Mouse (Mus musculus): ENCODE measurements around the gene Trim65. TPM values are rescaled to one million over a fixed set of nuclear protein-coding genes. Genes with fewer than 3 reads are reported as not detected.

Trim65 gene
- total RNA-seq, 2 experiments from 2014 or later, result 5.4 to 6.3 TPM

DNA sequence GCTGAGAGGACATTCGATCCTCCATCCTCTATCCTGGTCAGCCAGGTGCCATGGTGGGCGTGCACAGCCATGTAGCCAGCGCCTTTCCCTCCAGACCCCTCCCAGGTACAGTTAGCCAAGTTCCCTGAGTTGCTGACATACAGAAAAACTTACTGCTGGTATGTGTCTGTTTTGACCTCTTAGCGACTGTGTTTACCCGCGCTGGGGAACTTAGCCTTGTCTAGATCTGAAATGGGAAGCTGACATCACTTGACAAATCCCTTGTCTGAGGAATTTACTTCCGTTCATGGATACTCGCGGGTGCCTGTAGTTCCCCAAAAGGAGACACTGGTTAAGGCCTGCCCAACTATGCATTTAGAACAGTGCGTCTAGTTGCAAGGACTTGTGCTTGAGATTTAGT lies 20.4 kb downstream of the Trim65 start:
- intact Hi-C loops (cut with DNase I), result loop anchor here (1.0 to 2.0 kb wide), 2 partner anchors 20 to 23 kb away; partner anchors contain the start of gene Trim65
- no peak for DNase-seq

DNA sequence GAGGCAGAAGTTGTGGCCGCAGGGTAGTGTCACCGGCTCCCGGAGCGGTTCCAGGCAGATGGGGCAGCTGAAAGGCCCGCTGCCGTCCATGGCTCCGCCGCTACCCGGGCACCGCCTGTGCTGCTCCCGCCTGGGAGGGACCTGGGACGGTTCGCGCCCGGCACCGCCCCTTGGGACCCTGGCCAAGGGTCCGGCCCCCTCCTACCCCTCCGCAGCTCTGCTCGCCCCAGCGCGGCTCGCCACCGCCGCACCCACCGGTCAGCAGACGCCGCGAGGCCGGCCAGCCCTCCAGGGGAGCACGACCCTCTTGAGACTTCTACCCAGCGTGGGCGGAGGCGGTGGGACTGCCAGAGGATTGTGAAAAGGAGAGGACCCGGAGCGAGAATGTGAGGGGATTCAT lies 20.8 kb downstream of the Trim65 start:
- peak; percentile 89 to 91 for DNase-seq
- intact Hi-C loops (cut with DNase I), result loop anchor here (1.0 to 2.0 kb wide), 2 partner anchors 21 to 23 kb away; partner anchors contain the start of gene Trim65

DNA sequence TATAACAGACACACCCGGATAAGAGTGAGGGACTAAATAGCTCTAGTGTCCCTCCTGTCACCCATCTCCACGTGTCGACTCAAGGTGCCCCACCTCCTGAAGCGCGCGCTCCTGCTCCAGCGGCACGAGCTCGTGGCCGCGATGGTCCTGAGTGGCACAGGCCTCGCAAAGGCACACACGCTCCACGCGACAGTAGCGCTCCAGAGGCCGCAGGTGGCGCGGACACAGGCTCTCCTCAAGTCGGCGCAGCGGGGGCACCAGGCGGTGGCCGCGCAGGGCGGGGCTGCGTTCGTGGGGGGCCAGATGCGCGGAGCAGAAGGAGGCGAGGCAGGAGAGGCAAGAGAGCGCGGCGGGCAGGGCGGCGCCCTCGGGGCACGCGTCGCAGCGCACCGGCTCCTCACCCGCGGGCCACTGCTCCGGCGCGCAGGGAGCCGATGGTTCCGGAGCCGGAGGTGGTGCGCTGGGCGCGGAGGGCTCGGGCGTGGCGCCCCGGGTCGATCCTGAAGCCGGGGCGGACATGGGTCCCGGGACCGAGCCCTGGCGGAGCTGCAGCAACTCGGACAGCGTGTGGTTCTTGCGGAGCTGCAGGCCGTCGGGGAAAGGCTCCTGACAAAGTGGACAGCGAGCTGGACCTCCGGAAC lies 21.4 kb downstream of the Trim65 start:
- DNase-seq, result peak; percentile 54 to 58
- intact Hi-C loops (cut with DNase I), result loop anchor here (1.0 to 2.0 kb wide), 2 partner anchors 21 to 22 kb away; partner anchors contain the start of gene Trim65

DNA sequence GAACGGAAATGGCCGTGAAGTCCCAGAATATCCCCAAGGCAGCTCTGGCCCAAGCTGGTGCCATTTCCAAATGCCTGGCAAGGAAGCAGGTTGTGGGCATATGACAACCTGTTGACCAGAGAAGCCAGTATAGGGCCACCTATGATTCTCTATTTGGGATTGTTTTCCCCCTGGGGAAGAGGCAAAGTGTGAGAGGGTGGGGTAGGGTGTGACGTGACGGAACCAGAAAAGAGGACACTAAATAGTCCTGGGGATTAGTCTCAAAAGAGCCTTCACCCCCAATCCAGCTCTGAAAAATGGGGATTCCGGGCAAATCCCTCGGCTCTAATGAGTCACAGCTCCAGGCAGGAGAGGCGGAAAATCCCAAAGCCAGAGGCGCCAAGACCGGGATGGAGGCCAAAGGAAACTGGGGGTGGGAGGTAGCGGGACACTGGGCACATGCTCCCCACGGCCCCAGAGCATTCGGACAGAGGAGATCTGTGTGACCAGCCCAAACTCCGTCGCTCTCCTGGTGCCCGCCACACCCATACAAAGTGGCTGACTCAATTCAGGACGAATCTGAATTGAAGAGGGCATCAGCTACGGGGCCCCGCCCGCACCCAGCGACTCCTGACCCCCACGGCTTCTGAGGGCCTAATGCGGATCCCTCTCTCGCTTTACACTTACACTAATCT lies 22.3 kb downstream of the Trim65 start:
- intact Hi-C loops (cut with DNase I), result no loop called here
- peak; percentile 85 to 87 for DNase-seq

DNA sequence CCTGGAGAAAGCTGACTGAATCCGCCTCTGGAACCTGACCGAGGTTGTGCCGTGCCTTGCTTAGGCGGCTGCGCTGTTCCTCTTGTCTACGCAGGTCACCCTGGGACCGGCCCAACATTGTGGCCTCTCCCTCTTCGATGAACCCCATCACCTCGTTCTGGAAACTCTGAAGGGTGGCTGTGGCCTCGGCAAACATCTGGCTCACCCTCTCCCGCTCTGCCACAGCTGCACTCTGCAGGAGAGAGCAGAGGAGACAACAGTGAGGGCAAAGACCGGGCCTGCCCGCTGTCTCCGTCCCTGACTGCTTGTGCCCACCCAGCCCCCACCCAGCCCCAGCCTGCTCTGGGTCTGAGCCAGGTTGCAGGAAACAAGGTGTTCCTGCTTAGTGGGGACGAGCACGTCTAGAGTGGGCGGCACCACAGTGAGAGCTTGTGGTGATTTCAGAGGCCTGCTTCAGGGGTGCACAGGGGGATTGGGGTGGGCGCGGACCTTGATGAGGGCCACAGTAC lies 23.1 kb downstream of the Trim65 start:
- intact Hi-C loops (cut with DNase I), result no loop called here
- DNase-seq, result no peak

DNA sequence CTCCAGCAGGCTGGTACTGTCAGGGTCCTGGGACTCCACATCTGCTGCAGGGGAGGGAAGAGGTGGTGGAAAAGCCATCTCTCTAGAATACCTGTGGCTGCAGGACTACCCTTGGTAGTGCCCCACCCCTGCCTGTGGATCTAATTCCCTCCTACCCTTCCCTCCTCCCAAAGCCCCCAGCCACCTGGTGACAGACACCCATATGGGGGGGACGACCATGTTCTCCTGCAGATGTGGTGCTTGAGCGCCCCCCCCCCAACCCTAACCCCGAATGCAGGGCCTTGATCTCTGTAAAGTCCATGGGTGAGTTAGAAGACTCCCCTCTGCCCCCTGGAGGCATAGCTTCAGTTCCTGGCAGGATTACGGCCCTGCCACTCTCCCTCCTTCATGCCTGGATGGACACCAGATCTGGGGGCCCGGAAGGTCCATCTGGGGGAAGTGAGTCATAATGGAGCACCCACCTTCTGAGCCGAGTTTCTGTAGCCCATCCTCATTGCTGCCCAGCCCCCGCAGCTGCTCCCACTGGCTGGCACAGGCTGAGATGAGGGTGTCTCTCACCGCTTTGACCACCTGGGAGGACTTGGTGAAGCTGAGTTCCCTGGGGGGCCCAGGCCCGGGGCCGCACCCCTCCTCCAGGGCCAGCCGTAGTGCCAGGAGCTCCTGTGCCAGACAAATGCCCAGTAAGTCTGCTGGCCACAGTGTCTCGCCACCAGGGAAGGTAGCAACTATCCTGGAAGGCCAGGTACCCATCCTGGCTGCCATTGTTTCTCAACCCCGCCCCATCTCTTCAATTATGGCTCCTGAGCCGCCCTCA lies 23.8 kb downstream of the Trim65 start:
- intact Hi-C loops (cut with DNase I), result no loop called here
- DNase-seq, result peak; percentile 36 to 48

DNA sequence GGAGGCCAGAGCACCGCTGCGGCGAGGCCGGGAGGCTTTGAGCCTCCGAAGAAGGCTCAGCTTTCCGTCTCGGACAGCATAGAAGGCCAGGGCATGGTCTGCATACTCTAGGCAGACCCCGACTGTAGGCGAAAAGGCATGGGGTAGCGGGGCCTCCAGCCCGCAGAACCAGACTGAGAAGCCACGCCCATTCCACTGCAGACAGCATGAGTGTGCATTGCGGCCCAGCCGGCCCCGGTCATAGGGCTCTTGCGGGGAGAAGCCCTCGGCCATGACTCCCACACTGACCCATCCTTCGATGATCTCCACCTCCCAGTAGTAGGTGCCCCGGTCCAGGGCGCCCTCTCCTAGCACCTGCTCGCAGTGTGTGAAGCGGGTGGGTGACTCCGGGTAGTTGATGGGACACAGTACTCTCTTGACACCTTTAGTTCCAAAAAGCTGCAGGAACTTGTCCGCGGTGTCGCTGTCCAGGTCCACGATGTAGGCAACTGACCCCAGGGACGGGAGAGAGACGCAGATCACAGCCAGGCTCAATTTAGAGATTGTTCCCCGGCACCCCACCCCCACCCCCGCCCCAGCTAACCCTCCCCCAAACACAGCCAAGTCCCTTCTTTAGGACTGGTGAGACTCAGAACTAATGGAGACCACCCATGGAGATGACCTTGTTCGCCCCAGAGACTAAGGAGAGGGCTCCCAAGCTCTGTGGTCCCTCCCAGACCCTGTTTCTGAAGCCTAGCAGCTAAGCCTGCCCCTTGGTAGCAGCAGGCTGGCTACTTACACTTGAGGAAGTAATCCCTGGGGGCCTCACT lies 24.6 kb downstream of the Trim65 start:
- DNase-seq, result no peak
- intact Hi-C loops (cut with DNase I), result no loop called here

DNA sequence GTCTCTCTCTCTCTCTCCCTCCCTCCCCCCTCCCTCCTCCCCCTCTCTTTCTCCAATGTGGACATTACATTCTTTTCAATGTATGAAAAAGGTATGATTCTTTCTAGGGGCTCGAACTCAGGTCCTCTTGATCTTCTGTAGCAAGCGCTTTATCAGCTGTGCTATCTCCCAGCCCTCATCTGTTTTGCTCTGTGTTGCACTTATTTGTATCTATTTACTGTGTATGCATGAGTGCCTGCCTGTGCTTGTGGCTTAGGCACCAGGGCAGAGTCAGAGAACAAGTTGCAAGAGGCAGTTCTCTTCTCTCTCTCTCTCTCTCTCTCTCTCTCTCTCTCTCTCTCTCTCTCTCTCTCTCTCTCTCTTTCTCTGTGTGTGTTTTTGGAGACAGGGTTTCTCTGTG lies 25.9 kb downstream of the Trim65 start:
- no peak for DNase-seq
- intact Hi-C loops (cut with DNase I), result no loop called here

DNA sequence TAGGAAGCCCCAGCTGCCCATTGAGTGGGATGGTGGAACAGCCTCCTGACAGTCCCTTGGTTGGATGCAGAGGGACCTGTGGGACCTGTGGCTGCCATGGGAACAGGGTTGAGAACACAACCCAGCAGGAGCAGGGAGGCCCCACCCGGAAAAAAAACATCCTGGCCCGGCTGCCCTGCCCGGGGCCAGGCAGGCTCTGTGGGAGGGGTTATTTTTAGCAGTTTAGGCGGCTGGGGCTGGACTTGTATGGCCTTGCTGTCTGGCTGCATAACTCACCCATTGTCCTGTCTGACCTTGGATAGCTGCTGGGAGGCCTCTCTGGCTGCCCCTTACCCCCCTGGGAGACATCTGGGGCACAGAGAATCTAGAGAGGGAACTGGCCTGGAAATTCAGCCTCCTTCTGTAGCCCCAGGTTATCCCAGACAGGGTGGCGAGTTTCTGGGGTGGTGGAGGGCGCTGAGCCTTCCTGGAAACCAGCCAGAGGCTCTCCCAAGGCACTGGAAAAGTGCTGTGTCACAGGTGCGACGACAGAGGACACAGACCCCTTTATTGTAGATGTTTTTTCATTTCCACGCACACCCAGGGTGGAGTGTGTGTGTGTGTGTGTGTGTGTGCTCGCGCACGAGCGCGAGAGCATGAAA lies 26.8 kb downstream of the Trim65 start:
- intact Hi-C loops (cut with DNase I), result no loop called here
- DNase-seq, result peak; percentile 83 to 86

DNA sequence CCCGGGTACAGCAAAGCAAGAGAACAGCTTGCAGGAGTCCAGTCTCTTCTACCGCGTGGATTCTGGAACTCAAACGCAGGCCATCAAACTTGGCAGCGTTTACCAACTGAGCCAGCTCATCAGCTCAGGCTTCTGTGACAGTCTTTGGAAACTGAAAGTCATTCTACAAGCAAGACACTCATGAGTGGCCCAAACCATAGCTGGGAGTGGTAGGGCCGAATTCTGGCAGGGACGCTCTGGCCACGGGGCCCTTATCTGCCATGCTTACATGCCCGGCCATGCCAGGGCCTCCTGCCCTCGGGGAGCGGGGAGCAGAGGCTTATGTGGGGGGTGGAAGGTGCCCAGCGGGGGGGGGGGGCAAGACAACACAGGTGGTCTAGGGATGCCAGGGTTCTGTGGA lies 27.4 kb downstream of the Trim65 start:
- intact Hi-C loops (cut with DNase I), result no loop called here
- DNase-seq, result peak; percentile 45 to 54

DNA sequence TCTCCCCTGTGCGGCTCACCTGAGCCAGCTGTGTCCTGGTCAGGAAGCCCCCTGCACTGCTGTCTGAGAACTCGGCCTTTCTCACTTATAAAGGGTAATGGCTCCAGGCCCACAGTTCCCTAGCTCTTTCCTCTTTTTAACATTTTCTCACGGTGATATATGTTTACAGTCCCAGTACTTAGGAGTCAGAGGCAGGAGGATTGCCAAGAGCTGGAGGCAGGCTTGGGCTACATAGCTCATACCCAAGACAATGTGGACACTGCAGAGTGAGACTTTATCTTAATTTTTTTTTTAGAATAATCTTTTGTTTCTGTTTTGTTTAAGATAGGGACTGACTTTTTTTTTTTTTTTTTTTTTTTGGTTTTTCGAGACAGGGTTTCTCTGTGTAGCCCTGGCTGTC lies 28.5 kb downstream of the Trim65 start:
- intact Hi-C loops (cut with DNase I), result no loop called here

DNA sequence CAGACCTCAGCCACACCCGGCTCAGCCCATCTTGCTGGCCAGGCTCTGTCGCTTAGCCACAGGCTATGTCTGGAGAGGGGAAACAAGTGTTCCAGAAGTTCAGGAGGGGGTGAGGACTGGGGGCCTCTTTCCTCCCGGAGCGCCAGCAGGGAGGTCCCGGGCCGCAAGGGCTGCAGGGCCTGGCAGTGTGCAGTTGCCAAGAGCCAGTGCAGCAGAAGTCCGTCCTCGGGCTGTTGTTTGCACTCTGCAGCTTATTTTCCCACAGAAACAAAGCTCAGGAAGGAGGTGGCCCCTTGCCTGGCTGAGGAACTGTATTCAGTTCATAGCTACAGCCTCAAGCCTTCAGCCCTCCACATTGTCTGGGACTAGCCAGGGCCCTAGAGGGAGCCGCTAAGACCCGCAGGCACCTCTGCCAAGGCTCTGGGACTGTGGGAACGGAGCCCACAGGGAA lies 29.0 kb downstream of the Trim65 start:
- intact Hi-C loops (cut with DNase I), result no loop called here
- peak; percentile 79 to 81 for DNase-seq

More for the DNA sequence above, 28.5 kb downstream of the Trim65 start:
- DNase-seq, result peak; percentile 56 to 62

DNA sequence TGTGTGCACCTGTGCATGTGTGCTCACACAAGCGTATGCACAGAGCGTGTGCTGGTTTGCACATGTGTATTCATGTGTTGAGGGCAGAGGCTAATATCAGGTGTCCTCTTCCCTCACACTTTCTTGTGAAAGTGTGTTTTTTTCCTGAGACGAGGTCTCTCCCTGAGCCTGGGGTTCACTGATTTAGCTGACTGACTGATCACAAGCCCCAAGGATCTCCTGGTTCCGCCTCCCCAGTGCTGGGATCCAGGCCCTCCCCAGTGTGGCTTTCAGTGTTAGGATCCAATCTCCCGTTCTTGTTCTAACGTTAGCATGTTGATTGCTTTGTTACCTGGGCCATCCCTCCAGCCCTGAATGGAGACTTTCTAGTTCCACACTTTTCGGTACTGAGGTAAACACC lies 30.1 kb downstream of the Trim65 start:
- intact Hi-C loops (cut with DNase I), result no loop called here
- no peak for DNase-seq

DNA sequence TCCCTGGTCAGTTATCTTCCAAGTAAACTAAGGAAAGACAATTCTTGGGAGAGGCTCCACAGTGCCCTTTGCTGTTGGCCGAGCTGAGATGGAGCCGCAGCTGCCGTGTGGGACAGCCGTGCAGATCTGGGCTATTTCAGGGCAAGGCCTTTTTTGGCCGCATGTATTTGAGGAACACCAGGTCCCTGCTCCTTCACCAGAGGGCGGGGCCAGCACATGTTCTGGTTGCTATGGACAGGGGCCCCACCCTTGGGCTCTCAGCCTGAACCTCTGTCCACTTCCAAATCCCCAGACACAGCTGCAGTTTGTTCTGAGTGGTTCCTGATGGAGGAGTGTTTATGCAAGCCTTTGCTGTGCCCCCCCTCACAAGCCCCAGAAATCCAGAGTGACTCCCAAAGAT lies 30.5 kb downstream of the Trim65 start:
- peak; percentile 87 to 90 for DNase-seq
- intact Hi-C loops (cut with DNase I), result no loop called here

DNA sequence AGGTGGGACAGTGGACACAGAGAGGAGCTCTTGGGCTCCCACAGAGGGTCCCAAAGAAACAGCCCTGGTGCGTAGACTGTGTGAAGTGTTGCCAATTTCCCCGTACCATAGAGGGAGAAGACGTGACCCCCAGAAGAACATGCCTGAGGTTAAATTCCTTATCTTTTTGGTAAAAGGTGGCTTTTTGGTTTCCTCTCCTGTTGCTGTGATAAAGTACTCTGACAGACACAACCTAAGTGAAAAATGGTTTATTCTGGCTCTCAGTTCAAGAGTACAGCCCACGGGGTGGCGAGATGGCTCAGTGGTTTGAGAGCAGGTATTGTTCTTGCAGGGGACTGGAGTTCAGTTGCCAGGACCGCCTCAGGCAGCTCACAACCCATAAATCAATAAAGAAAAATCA lies 31.5 kb downstream of the Trim65 start:
- intact Hi-C loops (cut with DNase I), result no loop called here

DNA sequence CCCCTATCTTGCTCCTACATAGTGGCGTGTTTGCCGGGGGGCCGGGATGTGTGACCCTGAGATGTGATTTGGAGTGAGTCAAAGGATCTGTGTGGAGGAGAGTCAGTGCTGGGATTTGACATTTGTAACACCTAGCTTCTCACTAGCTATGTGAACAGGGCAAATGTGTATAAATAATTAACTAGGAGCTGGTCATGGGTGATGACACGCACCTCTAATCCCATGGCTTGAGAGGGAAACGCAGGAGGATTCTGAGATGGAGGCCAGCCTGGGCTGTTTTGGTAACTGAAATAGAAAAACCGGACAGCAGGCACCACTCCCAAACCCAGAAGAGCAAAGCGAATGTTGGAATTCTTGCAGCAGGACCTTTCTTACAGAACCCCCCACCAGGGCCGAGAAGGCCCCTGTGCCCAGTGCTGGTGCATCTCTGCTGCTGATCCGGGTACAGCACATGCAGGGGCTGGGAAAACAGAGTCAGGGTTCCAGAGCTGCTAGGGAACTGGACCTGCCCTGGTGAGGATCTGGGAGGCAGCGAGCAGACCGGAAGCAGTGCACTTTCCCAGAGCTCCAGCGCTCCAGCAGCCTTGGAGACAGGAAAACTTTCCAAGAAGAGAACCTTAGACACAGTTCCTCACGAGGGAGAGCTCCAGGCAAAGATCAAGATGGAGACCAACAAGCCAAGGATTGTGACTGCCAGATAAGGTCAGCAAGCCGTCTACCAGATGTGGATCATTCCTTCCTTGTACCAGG lies 32.0 kb downstream of the Trim65 start:
- intact Hi-C loops (cut with DNase I), result no loop called here
- DNase-seq, result peak in 1 of 2 experiments; percentile 54

More for the DNA sequence above, 31.5 kb downstream of the Trim65 start:
- DNase-seq, result no peak

DNA sequence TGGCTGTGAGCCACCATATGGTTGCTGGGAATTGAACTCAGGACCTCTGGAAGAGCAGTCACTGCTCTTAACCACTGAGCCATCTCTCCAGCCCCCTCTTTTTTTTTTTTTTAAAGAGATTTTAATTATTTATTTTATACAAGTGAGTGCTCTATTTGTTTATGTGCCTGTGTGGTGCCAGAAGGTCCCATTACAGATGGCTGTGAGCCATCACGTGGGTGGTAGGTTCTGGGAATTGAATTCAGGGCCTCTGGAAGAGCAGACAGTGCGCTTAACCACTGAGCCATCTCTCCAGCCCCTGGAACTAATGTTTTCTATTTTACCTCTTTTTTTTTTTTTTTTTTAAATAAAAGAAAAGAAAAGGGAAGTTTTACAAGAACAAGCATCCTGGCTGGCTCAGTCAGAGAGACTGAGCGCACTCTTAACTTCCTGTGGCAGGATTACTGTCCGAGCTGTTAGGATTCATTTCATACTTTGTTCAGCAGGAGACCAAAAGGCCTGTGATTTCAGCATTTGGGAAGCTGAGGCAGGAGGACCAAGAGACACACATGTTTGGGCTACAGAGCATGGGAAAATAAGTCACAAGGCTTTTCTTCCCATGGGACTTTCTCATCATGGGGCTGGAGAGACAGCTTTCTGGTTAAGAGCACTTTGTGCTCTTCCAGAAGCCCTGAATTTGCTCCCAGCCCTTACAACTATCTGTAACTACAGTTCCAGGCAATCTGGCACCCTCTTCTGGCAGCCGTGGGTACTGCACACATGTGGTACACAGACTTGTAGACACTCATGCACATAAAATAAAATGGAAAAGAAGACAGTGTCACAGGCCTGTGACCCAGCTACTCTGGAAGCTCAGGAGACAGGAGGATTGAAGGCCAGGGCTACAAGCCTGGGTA lies 34.5 kb downstream of the Trim65 start:
- intact Hi-C loops (cut with DNase I), result no loop called here
- peak in 1 of 2 experiments; percentile 51 for DNase-seq

DNA sequence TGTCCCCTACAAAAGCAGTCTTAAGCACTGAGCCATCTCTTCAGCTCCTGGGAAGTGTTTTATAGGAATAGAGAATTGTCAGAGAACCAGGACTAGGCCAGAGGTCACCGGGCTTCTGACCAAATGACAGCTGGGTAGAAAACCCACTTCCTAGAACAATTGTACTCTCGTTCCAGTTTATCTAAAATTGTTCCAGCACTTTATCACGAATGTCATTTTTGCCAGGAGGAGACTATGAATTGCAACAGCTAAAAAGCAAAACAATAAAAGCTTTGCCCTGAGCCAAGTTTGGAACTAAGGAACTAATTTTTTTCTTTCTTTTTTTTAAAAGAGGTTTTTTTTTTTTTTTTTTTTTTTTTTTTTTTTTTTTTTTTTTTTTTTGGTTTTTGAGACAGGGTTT lies 35.4 kb downstream of the Trim65 start:
- DNase-seq, result peak; percentile 78 to 84
- intact Hi-C loops (cut with DNase I), result no loop called here
